Mouse (Mus musculus): Measurements from ENCODE around the gene Aunip.

Gene Aunip

GRCm38 (mm10) chr4:134510845-134511411 lies at the start of gene Aunip:
Gene Aunip, plus strand, starts transcription at chr4:134510999.
- DNase-seq (ENCODE audit: low spot score) = peak; percentile 51

- DNase-seq (ENCODE audit: low spot score) = no peak
These were observed 49.5 kb upstream of the Aunip start for GRCm38 (mm10) chr4:134461252-134461651.

- DNase-seq (ENCODE audit: low spot score) = no peak
These were observed 45.0 kb upstream of the Aunip start for GRCm38 (mm10) chr4:134465789-134466188.

GRCm38 (mm10) chr4:134466381-134467262 lies 44.2 kb upstream of the Aunip start:
- DNase-seq (ENCODE audit: low spot score) = no peak

GRCm38 (mm10) chr4:134467435-134468214 lies 43.2 kb upstream of the Aunip start:
- DNase-seq (ENCODE audit: low spot score) = no peak

GRCm38 (mm10) chr4:134468215-134468575 lies 42.6 kb upstream of the Aunip start, which contains the start of gene Stmn1:
Gene Stmn1, plus strand, starts transcription at chr4:134468320.
- peak; percentile 76 for DNase-seq (ENCODE audit: low spot score)

GRCm38 (mm10) chr4:134468578-134469266 lies 42.1 kb upstream of the Aunip start:
- DNase-seq (ENCODE audit: low spot score) = peak; percentile 80

GRCm38 (mm10) chr4:134469341-134469796 lies 41.4 kb upstream of the Aunip start:
- DNase-seq (ENCODE audit: low spot score) = no peak

GRCm38 (mm10) chr4:134469985-134470384 lies 40.8 kb upstream of the Aunip start:
- no peak for DNase-seq (ENCODE audit: low spot score)

GRCm38 (mm10) chr4:134471469-134471868 lies 39.3 kb upstream of the Aunip start:
- no peak for DNase-seq (ENCODE audit: low spot score)

GRCm38 (mm10) chr4:134473764-134474163 lies 37.0 kb upstream of the Aunip start:
- no peak for DNase-seq (ENCODE audit: low spot score)

- DNase-seq (ENCODE audit: low spot score) = no peak
These were observed 36.6 kb upstream of the Aunip start for GRCm38 (mm10) chr4:134474240-134474639.

- no peak for DNase-seq (ENCODE audit: low spot score)
These were observed 33.9 kb upstream of the Aunip start for GRCm38 (mm10) chr4:134476899-134477298.

- peak; percentile 86 for DNase-seq (ENCODE audit: low spot score)
These were observed 32.8 kb upstream of the Aunip start for GRCm38 (mm10) chr4:134478031-134478430.

- no peak for DNase-seq (ENCODE audit: low spot score)
These were observed 31.0 kb upstream of the Aunip start for GRCm38 (mm10) chr4:134479839-134480238.

- DNase-seq (ENCODE audit: low spot score) = no peak
These were observed 29.9 kb upstream of the Aunip start for GRCm38 (mm10) chr4:134480864-134481263.

- no peak for DNase-seq (ENCODE audit: low spot score)
These were observed 29.5 kb upstream of the Aunip start for GRCm38 (mm10) chr4:134481270-134481669.

GRCm38 (mm10) chr4:134482442-134482841 lies 28.4 kb upstream of the Aunip start:
- no peak for DNase-seq (ENCODE audit: low spot score)

GRCm38 (mm10) chr4:134483078-134483688 lies 27.6 kb upstream of the Aunip start:
- no peak for DNase-seq (ENCODE audit: low spot score)

- no peak for DNase-seq (ENCODE audit: low spot score)
These were observed 27.1 kb upstream of the Aunip start for GRCm38 (mm10) chr4:134483696-134484095.

GRCm38 (mm10) chr4:134484231-134484630 lies 26.6 kb upstream of the Aunip start:
- DNase-seq (ENCODE audit: low spot score) = no peak
